Mouse (Mus musculus) common myeloid progenitor, adult 5-6 weeks (primary cell): Measurements from ENCODE around the gene 4930539E08Rik. TPM values are rescaled to one million over a fixed set of nuclear protein-coding genes. Genes with fewer than 3 reads are reported as not detected.

Experiments
- ATAC-seq: replicated peaks from 2 replicates; pipeline ENCODE4 v1.8.0; 2016; ENCODE audit warnings: low read depth, mild to moderate bottlenecking, moderate TSS enrichment, inconsistent platforms; ENCODE audit not compliant: poor library complexity, severe bottlenecking
- total RNA-seq: library from RNA; stranded (forward); fragments of 200-1000, 187-1606 nt; gene quantifications from 2 replicates; pipeline ENCODE4 v1.2.3, GENCODE M21; 2017

The 4930539E08Rik gene
- total RNA-seq, 1 experiment from 2014 or later = 1.0 TPM

- no peak for ATAC-seq
Measured at GRCm38 (mm10) chr17:28931436-28932211, 16.5 kb upstream of the 4930539E08Rik start.

DNA sequence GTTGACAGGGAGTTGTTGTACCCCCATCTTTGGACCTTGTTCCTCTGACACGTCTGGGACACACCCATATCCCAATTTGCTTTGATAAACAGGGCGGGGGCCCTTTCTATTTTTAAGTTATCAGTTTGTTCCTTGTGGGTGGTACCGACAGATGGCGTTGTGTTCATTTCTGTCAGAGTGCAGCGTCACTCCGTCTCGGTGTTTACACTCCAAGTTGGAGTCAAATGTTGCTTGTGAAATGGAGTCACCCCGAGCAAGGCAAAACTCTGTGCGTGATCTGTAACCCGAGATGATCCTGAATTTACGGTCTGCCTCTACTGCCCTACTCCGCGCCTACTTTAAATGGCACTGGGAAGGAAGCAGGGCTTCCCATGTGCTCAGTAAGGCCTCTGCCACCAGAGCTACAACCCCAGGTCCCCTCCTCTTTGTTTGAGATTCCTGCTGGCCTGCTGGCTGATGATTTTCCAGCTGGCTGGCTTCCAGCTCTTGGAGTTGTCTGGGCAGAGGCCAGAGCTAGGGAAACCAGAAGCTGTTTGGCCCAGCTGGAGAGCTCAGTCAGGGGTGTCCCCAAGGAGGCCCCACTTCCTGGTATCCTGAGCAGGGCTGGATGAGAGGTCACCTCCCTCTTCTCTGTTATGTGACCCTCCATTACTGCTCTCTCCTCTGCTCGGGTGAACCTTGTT is 15.4 kb upstream of the 4930539E08Rik start:
- ATAC-seq = peak; percentile 55

DNA sequence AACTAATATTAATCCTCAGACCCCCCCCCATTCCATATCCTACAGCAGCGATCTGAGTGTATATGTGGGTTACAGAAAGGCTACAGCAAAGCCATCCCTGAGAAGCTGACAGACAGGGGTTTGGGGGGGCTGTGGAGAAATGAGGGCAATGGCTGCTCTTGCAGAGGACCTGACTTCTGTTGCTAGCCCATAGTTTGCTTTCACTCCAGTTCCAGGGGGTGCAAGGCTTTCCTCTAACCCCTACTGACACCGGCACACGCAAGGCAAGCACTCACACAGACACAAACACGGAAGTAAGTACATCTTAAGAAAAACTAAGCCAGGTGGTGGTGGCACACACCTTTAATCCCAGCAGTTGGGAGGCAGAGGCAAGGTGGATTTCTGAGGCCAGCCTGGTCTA is 14.2 kb upstream of the 4930539E08Rik start:
- ATAC-seq = no peak

- no peak for ATAC-seq
Measured at GRCm38 (mm10) chr17:28928004-28928403, 12.9 kb upstream of the 4930539E08Rik start.

DNA sequence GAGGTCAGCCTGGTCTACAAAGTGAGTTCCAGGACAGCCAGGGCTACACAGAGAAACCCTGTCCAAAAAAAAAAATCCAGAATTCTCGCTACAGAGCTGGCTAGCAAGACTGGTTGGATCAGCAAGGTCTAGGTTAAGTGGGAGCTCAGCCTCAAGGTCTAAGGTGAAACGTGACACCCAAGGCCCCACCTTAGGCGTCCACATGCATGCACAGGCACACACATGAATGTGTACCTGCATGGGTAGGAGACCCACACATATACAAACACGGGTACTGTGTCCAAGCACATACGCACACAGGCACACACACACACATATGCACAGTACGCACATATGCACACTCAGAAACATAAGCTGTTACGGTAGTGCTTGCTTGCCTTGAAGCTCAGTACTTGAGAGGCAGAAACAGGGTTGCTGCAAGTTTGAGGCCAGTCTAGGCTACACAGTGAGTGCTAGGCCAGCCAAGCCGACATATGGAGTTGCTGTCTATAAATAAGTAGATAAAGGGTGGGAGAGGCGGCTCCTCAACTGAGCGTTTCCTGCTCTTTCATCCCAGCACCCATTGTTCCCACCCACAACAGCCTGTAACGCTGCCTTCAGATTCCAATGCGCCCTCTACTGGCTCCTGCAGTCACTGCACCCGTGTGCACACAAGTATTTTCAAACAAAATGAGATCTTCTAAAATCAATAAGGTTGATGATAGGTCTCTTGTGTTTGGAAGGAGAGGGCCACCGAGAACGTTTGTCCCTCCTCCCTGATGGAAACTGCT is 11.9 kb upstream of the 4930539E08Rik start:
- peak; percentile 55 for ATAC-seq

DNA sequence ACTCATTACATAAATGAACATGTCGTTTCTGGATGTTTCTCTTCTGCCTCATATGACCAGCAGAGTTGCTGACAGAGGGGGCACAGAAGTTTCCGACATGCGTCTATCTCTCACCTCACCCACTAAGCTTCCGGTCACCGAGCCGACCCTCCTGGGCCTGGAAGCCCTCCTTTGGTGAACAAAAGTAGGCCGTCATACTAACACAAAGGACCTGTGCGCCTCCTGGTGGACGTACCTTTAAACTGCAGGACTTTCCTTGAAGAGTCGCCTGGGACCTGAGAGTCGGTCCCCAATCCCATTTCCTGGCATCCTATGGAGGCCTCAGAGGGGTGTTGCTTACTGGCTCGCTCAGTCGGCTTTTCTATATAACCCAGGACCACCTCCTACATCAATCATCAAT is 11.3 kb upstream of the 4930539E08Rik start:
- ATAC-seq = peak; percentile 53

GRCm38 (mm10) chr17:28924957-28925595 is 10.0 kb upstream of the 4930539E08Rik start:
- no peak for ATAC-seq

DNA sequence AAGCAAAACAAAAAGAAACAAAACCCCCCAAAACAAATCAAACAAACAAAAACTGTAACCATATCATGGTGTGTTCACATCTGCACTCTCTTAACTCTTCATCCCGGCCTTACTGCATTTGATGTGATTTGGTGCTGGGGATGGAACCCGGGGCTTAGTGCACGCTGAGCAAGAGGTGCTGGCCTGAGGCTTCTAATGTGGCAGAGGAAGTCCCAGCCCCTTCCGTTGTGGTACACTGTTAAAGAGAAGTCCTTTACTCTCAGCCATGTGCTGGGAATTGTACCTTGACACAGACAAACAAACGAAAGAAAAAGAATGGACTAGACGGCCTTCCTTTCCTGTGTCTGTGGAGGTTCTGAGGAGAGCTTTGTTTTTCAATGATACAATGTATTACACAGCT is 7.0 kb upstream of the 4930539E08Rik start:
- 0 out of 2 replicates have a peak, but pooled peaks have one; percentile 28 for ATAC-seq

GRCm38 (mm10) chr17:28921086-28921485 is 6.0 kb upstream of the 4930539E08Rik start:
- no peak for ATAC-seq

DNA sequence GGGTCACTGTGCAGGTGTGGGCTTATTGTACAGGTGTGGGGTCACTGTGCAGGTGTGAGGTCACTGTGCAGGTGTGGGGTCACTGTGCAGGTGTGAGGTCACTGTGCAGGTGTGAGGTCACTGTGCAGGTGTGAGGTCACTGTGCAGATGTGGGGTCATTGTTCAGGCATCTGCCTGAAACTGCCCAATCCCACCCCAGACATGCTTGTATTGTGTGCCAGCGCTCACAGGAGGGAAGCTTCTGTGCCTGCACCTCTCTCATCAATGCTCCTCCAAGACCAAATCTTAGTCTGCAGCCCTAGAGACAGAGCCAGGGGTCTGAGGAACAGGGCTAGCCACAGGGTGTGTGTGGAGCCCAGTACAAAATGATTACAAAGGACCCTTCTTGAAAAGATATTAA is 1.4 kb upstream of the 4930539E08Rik start:
- no peak for ATAC-seq

- ATAC-seq = no peak
Measured at GRCm38 (mm10) chr17:28913940-28914339, 1.2 kb downstream of the 4930539E08Rik start.

GRCm38 (mm10) chr17:28913200-28913599 is 1.9 kb downstream of the 4930539E08Rik start:
- no peak for ATAC-seq

GRCm38 (mm10) chr17:28910139-28910538 is 5.0 kb downstream of the 4930539E08Rik start:
- no peak for ATAC-seq

GRCm38 (mm10) chr17:28909252-28909941 is 5.7 kb downstream of the 4930539E08Rik start:
- ATAC-seq = peak; percentile 73

GRCm38 (mm10) chr17:28907959-28908358 is 7.2 kb downstream of the 4930539E08Rik start:
- ATAC-seq = no peak

DNA sequence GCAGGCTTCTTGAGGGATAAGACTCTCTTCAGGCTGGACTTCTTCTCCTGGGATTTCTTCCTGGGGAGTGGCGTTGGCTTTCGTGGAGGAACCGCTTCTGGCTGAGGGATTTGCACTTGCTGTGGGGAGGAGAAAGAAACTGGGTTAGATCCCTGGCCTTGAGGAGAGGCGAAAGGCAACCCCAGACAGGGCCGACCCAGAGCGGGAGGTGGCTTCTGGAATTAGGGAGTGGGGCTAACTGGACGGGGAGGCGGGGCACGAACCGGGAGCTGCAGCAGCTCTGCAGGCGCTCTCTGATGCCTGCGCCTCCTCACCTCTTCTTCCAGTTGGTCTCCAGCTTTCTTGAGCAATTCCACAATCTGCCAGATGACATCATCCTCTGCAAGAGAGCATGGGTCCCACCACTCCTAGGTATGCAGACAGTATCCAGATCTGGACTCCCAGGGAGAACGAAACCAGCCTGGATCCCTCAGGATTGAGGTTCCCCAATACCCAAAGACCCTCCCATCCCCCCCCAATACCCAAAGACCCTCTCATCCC is 9.7 kb downstream of the 4930539E08Rik start:
- no peak for ATAC-seq

- ATAC-seq = peak; percentile 39; the same call in 1 of the 2 replicates
Measured at GRCm38 (mm10) chr17:28904546-28905376, 10.4 kb downstream of the 4930539E08Rik start.

GRCm38 (mm10) chr17:28901559-28901958 is 13.6 kb downstream of the 4930539E08Rik start:
- ATAC-seq = no peak
